Mouse (Mus musculus): ENCODE data around the gene Gm16253. TPM values are rescaled to one million over a fixed set of nuclear protein-coding genes. Genes with fewer than 3 reads are reported as not detected.

Gm16253 gene
- polyA plus RNA-seq, 1 experiment from 2014 or later = 1.9 TPM

DNA sequence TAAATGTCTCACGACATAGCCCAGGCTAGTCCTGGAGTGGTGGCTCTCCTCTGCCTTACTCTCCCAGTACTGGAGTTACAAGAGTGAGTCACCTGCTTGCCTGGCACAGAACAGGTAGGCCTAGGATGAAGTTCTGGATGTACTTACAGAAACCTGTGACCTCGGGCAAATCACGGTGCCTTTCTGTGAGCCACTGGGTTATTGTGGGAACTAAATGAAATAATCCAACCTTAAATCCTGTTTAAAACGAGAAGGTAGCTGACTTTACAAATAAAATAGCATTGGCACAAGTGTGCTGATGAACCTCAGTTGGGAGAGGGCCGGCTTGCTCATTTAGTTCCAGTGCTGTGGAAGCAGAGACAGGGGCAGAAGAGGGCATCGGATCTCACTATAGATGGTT lies 22.5 kb upstream of the Gm16253 start:
- Histone ChIP-seq H3K4me1 (ENCODE audit: control insufficient read depth, insufficient read depth, low read length) (peaks cover 33% of the 10 kb centered on the region), H3K4me2 (replicated peaks; ENCODE audit: low read depth, low read length) (no peak overlapping the region), H3K4me3 (ENCODE audit: low read depth, low read length) (no peak overlapping the region), H3K36me3 (ENCODE audit: control insufficient read depth, insufficient read depth, low read length) (peaks cover 1% of the 10 kb centered on the region; the same call in 1 of the 2 replicates), H3K27ac (ENCODE audit: low read length) (no peak overlapping the region), H3K9me3 (ENCODE audit: control insufficient read depth, low read depth, low read length) (no peaks in the 10 kb centered on the region), H3K9ac (replicated peaks; ENCODE audit: low read depth, low read length) (no peak overlapping the region), H3K27me3 (ENCODE audit: control insufficient read depth, insufficient read depth, low read length) (no peaks in the 10 kb centered on the region)
- 80% methylated on average over 6 of the region's 6 CpGs for WGBS
- no peak for ATAC-seq (ENCODE audit: insufficient number of reproducible peaks, insufficient read depth, low FRiP score, low read depth)

DNA sequence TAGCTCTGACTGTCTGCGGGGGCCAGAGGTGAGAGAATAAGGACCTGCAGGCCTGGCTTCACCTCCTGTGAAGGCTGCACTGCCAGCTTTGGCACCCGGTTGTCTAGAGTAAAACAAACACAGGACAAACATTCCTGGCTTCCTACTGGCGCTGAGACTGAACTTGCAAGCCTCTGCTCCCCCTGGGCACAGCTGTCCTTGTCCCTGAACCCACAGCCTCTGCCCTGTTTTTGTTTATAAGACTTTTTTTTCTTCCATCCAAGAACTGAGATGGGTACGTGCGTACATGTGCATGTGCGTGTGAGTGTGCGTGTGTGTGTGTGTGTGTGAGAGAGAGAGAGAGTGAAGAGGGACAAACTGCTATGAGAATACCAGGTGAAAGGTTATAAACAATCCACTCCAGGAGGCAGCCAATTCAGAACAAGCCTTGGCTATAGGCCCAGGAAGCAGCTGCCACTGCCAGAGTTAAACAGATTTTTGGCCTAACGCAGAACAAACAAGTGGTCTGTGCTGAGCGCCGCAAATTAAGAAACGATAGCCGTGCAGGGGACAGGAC lies 21.7 kb upstream of the Gm16253 start:
- Histone ChIP-seq H3K4me1 (ENCODE audit: control insufficient read depth, insufficient read depth, low read length) (peaks cover 40% of the 10 kb centered on the region), H3K36me3 (ENCODE audit: control insufficient read depth, insufficient read depth, low read length) (peaks cover 10% of the 10 kb centered on the region), H3K9ac (replicated peaks; ENCODE audit: low read depth, low read length) (no peak overlapping the region), H3K27ac (ENCODE audit: low read length) (peak overlapping the region; percentile 79), H3K27me3 (ENCODE audit: control insufficient read depth, insufficient read depth, low read length) (no peaks in the 10 kb centered on the region), H3K4me2 (replicated peaks; ENCODE audit: low read depth, low read length) (no peak overlapping the region; the same call in 1 of the 2 replicates), H3K4me3 (ENCODE audit: low read depth, low read length) (no peak overlapping the region), H3K9me3 (ENCODE audit: control insufficient read depth, low read depth, low read length) (no peaks in the 10 kb centered on the region)
- 12% methylated on average over 12 of the region's 12 CpGs for WGBS
- no peak for ATAC-seq (ENCODE audit: insufficient number of reproducible peaks, insufficient read depth, low FRiP score, low read depth)

- Histone ChIP-seq H3K27ac (ENCODE audit: low read length) (peak overlapping the region; percentile 79; the same call in 1 of the 2 replicates), H3K4me1 (ENCODE audit: control insufficient read depth, insufficient read depth, low read length) (peaks cover 49% of the 10 kb centered on the region), H3K4me2 (replicated peaks; ENCODE audit: low read depth, low read length) (peak overlapping the region; percentile 57; the same call in 1 of the 2 replicates), H3K4me3 (ENCODE audit: low read depth, low read length) (no peak overlapping the region), H3K27me3 (ENCODE audit: control insufficient read depth, insufficient read depth, low read length) (no peaks in the 10 kb centered on the region), H3K36me3 (ENCODE audit: control insufficient read depth, insufficient read depth, low read length) (peaks cover 20% of the 10 kb centered on the region), H3K9me3 (ENCODE audit: control insufficient read depth, low read depth, low read length) (no peaks in the 10 kb centered on the region), H3K9ac (replicated peaks; ENCODE audit: low read depth, low read length) (no peak overlapping the region)
- WGBS = 67% methylated on average over 15 of the region's 15 CpGs
- no peak for ATAC-seq (ENCODE audit: insufficient number of reproducible peaks, insufficient read depth, low FRiP score, low read depth)
These were observed 20.7 kb upstream of the Gm16253 start for GRCm38 (mm10) chr3:96555999-96556614.

- peak overlapping the region; percentile 57 for H3K4me2 ChIP-seq (replicated peaks; ENCODE audit: low read depth, low read length)
- no peaks in the 10 kb centered on the region for H3K9me3 ChIP-seq (ENCODE audit: control insufficient read depth, low read depth, low read length)
- H3K4me1 ChIP-seq (ENCODE audit: control insufficient read depth, insufficient read depth, low read length) = peaks cover 50% of the 10 kb centered on the region
- WGBS = 5% methylated on average over 22 of the region's 22 CpGs
- H3K36me3 ChIP-seq (ENCODE audit: control insufficient read depth, insufficient read depth, low read length) = peaks cover 23% of the 10 kb centered on the region
- peak overlapping the region; percentile 90 for H3K27ac ChIP-seq (ENCODE audit: low read length)
- H3K9ac ChIP-seq (replicated peaks; ENCODE audit: low read depth, low read length) = peak overlapping the region; percentile 47
- no peak for ATAC-seq (ENCODE audit: insufficient number of reproducible peaks, insufficient read depth, low FRiP score, low read depth)
- H3K27me3 ChIP-seq (ENCODE audit: control insufficient read depth, insufficient read depth, low read length) = no peaks in the 10 kb centered on the region
- H3K4me3 ChIP-seq (ENCODE audit: low read depth, low read length) = peak overlapping the region; percentile 66
These were observed 19.8 kb upstream of the Gm16253 start for GRCm38 (mm10) chr3:96556651-96557635.

GRCm38 (mm10) chr3:96557694-96558093 lies 19.1 kb upstream of the Gm16253 start, which contains the start of gene Txnip:
Txnip (plus strand) TSS chr3:96557957.
- Histone ChIP-seq H3K9ac (replicated peaks; ENCODE audit: low read depth, low read length) (peak within 1 kb of the TSS; percentile 92), H3K27ac (ENCODE audit: low read length) (peak within 1 kb of the TSS; percentile 90), H3K9me3 (ENCODE audit: control insufficient read depth, low read depth, low read length) (no peaks in the 10 kb centered on the region), H3K27me3 (ENCODE audit: control insufficient read depth, insufficient read depth, low read length) (no peaks in the 10 kb centered on the region), H3K4me3 (ENCODE audit: low read depth, low read length) (peak within 1 kb of the TSS; percentile 66), H3K4me1 (ENCODE audit: control insufficient read depth, insufficient read depth, low read length) (peaks cover 51% of the 10 kb centered on the region), H3K36me3 (ENCODE audit: control insufficient read depth, insufficient read depth, low read length) (peaks cover 23% of the 10 kb centered on the region), H3K4me2 (replicated peaks; ENCODE audit: low read depth, low read length) (peak within 1 kb of the TSS; percentile 57)
- peak; percentile 99 for ATAC-seq (ENCODE audit: insufficient number of reproducible peaks, insufficient read depth, low FRiP score, low read depth)
- under 1% methylated on average over 26 of the region's 26 CpGs for WGBS

DNA sequence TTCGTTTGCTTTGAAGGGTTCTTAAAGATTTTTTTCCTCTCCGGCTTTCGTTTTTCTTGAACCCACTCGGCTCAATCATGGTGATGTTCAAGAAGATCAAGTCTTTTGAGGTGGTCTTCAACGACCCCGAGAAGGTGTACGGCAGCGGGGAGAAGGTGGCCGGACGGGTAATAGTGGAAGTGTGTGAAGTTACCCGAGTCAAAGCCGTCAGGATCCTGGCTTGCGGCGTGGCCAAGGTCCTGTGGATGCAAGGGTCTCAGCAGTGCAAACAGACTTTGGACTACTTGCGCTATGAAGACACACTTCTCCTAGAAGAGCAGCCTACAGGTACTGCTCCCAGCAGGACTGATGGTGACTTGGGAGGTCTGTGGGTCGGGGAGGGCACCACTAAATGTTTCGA lies 18.6 kb upstream of the Gm16253 start:
- no peak for ATAC-seq (ENCODE audit: insufficient number of reproducible peaks, insufficient read depth, low FRiP score, low read depth)
- peaks cover 23% of the 10 kb centered on the region for H3K36me3 ChIP-seq (ENCODE audit: control insufficient read depth, insufficient read depth, low read length)
- peak overlapping the region; percentile 66 for H3K4me3 ChIP-seq (ENCODE audit: low read depth, low read length)
- H3K9me3 ChIP-seq (ENCODE audit: control insufficient read depth, low read depth, low read length) = no peaks in the 10 kb centered on the region
- H3K27ac ChIP-seq (ENCODE audit: low read length) = peak overlapping the region; percentile 90
- peak overlapping the region; percentile 56 for H3K4me2 ChIP-seq (replicated peaks; ENCODE audit: low read depth, low read length)
- WGBS = under 1% methylated on average over 17 of the region's 17 CpGs
- peaks cover 51% of the 10 kb centered on the region for H3K4me1 ChIP-seq (ENCODE audit: control insufficient read depth, insufficient read depth, low read length)
- H3K9ac ChIP-seq (replicated peaks; ENCODE audit: low read depth, low read length) = peak overlapping the region; percentile 92
- H3K27me3 ChIP-seq (ENCODE audit: control insufficient read depth, insufficient read depth, low read length) = no peaks in the 10 kb centered on the region

DNA sequence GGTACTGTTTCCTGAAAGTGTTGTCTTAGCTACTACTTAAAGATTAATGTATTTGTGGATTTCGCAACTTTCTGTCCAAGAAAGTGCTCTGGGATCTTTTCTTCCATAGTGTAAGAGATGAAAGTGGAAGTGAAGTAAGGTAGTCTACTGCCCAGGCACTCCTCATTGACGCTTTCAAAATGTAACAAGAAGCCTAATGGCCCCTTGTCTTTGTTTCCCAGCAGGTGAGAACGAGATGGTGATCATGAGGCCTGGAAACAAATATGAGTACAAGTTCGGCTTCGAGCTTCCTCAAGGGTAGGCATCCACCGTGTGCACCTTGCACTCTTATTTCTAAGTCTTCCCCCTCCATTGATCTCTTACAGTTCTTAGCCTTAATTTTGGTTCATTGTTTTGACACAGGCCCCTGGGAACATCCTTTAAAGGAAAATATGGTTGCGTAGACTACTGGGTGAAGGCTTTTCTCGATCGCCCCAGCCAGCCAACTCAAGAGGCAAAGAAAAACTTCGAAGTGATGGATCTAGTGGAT lies 18.1 kb upstream of the Gm16253 start:
- 20% methylated on average over 10 of the region's 10 CpGs for WGBS
- peak overlapping the region; percentile 66 for H3K4me3 ChIP-seq (ENCODE audit: low read depth, low read length)
- no peak for ATAC-seq (ENCODE audit: insufficient number of reproducible peaks, insufficient read depth, low FRiP score, low read depth)
- H3K27me3 ChIP-seq (ENCODE audit: control insufficient read depth, insufficient read depth, low read length) = no peaks in the 10 kb centered on the region
- H3K4me2 ChIP-seq (replicated peaks; ENCODE audit: low read depth, low read length) = peak overlapping the region; percentile 56
- peaks cover 51% of the 10 kb centered on the region for H3K4me1 ChIP-seq (ENCODE audit: control insufficient read depth, insufficient read depth, low read length)
- peak overlapping the region; percentile 90 for H3K27ac ChIP-seq (ENCODE audit: low read length)
- no peaks in the 10 kb centered on the region for H3K9me3 ChIP-seq (ENCODE audit: control insufficient read depth, low read depth, low read length)
- peak overlapping the region; percentile 92 for H3K9ac ChIP-seq (replicated peaks; ENCODE audit: low read depth, low read length)
- H3K36me3 ChIP-seq (ENCODE audit: control insufficient read depth, insufficient read depth, low read length) = peaks cover 23% of the 10 kb centered on the region

DNA sequence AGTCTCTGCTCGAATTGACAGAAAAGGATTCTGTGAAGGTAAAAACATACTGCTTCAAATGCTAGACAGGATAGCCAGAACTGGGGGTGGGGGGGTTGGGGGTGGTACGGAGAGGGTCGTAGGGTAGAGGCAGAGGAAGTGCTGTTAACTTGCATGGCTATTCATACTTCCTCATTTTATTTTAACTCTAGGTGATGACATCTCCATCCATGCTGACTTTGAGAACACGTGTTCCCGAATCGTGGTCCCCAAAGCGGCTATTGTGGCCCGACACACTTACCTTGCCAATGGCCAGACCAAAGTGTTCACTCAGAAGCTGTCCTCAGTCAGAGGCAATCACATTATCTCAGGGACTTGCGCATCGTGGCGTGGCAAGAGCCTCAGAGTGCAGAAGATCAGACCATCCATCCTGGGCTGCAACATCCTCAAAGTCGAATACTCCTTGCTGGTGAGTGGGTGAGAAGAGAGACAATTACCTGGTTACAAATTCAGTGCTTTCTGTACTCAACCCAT lies 17.3 kb upstream of the Gm16253 start:
- no peak for ATAC-seq (ENCODE audit: insufficient number of reproducible peaks, insufficient read depth, low FRiP score, low read depth)
- WGBS = 68% methylated on average over 12 of the region's 12 CpGs
- peak overlapping the region; percentile 56 for H3K4me2 ChIP-seq (replicated peaks; ENCODE audit: low read depth, low read length)
- peak overlapping the region; percentile 66 for H3K4me3 ChIP-seq (ENCODE audit: low read depth, low read length)
- peak overlapping the region; percentile 3; the same call in 1 of the 2 replicates for H3K27ac ChIP-seq (ENCODE audit: low read length)
- peaks cover 55% of the 10 kb centered on the region for H3K4me1 ChIP-seq (ENCODE audit: control insufficient read depth, insufficient read depth, low read length)
- H3K9me3 ChIP-seq (ENCODE audit: control insufficient read depth, low read depth, low read length) = no peaks in the 10 kb centered on the region
- H3K36me3 ChIP-seq (ENCODE audit: control insufficient read depth, insufficient read depth, low read length) = peaks cover 23% of the 10 kb centered on the region
- no peaks in the 10 kb centered on the region for H3K27me3 ChIP-seq (ENCODE audit: control insufficient read depth, insufficient read depth, low read length)
- peak overlapping the region; percentile 92 for H3K9ac ChIP-seq (replicated peaks; ENCODE audit: low read depth, low read length)
